Mouse (Mus musculus): ENCODE data around the gene 3110040M04Rik. TPM values are rescaled to one million over a fixed set of nuclear protein-coding genes. Genes with fewer than 3 reads are reported as not detected.
A peak's percentile ranks its signal among the peaks of the same experiment; 100 is the strongest.
"Not testable (repeated sequence)": the region's sequence is repeated elsewhere in the genome, so short reads cannot be mapped to it uniquely, and the experiment has no call there.

The 3110040M04Rik gene
- not detected for total RNA-seq (2021)
- long read RNA-seq, experiment 1, result 0 reads
- long read RNA-seq, experiment 2, result 0 reads

DNA sequence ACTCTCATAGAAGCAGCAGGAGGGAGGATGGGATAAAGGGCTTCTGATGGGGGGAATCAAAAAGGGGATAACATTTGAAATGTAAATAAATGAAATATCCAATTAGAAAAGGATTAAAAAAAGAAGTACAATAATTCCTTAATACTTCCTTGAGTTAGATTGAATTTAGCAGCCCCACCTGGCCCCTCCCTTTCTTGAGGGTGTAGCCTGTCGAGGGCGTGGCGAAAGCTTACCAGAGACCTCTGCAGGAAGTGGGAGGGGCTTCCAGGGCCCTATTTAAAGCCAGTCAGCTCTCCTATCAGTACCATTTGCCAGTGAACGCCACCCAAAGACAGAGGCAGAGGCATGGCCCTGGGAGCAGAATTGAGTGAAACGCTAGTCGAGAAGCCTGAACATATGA is at the start of gene 3110040M04Rik:
Gene 3110040M04Rik (plus strand): TSS at position 304 of the 400 bp plus-strand sequence.
- DNase-seq, result not testable (repeated sequence)

DNA sequence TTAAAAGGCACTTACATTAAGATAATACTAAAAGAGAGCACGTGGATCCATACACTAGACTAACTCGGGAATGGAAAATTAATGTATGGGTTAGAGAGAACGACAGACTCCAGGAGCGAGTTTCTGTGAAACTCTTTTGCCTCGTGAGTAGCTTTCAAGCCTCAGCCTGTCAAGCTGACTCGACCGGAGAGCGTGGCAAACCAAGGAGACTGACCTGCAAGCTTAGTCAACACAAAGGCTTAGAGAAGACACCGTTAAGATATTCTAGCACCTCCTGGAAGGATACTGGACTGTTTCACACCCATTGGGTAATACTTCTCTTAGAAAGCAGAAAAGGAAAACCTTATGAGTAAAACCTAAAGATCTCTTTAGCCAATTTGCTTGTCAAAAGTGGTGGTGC is 49.8 kb upstream of the 3110040M04Rik start:
- not testable (repeated sequence) for DNase-seq

DNA sequence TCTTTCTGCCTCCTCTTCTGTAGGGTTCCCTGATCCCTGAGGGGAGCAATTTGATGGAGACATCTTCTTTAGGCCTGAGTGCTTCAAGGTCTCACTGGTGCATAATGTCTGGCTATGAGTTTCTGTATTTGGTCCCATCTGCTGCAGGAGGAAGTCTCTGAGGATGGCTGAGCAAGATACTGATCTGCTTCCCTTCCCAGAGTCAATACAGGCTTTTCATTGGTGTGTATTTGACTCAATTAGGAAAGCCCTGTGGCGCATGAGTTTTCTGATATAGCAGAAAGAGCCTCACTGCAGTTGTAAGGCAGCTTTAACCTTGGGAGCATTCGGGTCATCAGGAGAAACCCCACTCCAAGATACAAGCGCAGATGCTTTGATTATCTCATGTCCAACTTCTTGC is 47.8 kb upstream of the 3110040M04Rik start:
- DNase-seq, result no peak

DNA sequence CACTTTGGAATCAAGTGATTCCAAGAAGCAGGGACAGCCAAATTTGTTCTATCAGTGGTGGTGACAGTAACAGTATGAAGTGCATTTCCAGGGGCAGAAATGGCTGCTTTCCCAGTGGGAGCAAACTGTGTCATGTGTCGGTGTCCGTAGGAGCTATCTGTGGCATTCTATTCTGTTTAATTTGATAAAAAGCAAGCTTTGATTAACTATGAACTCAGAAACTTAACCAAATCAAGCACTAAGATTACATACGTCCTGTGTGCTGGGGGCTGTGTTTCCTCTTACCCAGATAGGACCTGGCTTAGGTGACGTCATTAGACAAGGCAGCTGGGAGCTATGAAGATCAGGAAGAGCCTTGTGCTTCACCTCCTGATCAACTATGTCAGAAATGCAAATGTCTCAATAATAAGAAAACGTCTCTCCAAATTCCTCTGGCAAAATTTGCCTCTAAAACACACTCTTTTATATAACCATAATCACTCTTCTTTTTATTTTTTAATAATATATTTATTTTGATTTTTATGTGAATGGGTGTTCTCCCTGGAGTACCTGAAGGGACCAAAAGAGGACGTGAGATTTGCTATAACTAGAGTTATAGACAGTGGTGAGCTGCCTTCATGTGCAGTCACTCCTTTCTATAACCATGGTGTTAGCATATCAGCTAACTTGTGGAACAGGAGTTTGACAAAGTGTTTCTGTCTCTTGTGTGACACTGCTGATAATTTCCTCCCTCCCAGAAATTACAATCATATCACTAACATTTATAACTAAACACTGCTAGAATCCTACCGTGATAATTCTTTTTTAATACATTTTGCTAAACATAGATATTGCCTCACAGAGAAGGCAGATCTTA is 46.9 kb upstream of the 3110040M04Rik start:
- DNase-seq, result no peak

DNA sequence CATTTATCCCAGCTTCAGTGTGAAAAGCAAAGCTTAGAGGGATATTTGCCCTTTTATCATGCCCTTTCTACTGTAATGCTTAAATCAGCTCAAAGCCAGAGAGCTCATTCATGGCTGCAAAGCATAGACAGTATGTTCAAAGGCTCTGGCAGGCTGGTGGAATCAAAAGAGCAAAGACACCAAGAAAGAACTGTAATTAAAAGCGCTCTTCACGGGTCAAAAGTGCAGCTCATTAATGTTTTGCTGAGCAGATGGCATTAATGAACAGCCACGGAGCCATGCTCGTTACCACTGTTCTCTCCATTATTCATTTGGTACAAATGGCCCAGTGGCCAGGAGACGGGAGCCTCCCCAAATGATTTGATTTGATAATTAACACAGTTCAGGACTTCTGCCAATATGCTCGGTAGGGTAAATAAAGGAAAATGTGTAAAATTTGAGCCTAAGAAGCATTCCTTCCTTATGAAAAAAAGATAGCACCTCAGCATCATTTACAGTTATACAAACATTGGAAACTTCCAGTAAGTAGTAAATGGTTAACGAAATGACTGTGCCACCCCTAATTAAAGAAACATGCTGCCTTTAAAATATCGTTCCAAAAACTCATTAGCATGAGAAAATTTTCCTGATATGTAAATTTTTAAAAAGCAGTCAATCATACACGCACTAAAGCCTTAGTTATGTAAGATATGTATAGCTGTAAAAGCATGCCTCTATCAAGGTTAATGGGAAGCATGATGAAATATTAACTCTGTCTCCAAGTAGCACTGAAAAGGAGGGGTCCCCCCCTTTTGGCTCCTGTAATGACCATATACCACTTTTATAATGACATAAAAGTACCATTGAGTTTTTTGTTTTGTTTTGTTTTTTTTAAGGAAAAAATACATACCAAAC is 45.7 kb upstream of the 3110040M04Rik start:
- DNase-seq, result no peak

DNA sequence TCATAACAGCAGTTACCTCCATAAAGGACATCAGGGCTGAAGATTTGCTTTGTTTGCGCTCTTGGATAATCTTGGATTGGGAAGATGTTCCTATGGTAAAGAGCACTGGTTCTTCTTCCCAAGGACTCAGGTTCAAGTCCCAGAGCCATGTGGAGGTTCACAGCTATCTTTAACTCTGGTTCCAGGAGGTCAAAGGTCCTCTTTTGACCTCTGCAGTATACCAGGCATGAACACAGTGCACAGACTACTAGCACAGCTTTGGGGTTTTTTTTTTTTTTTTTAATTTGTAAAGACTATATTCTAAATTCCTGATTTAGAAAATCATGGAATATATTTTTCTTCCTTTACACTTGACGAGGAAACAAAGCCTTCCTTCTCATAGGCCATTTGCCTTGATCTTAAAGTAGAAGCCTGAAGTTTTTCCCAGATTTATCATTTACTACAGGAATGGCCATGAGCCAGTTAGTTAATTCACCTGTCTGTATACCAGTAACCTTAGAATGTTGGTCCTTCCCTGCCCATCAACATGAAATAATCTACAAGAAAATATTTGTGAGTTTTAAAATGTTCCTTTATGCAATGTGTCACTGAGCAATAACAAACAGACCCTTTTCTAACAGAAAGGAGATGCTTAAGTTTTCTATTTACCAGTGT is 44.9 kb upstream of the 3110040M04Rik start:
- DNase-seq, result no peak

DNA sequence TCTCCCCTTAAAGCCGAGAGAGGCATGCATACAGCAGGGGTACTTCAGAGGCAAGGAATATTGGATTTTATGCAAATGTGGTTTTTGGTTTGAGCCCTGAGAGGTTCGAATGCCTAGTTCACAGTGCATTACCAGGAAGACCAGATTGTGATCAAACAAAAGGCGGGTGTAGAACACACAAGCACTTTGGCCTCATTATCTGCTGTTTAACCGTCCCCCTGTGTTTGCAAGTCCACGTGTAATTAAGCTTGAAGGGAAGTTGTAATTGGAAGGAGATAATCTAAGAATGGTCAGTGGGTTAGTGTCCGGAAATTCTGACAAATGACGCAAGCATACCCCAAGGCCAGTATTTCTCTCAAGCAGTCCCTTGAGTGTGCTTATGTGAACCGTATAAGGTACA is 37.9 kb upstream of the 3110040M04Rik start:
- DNase-seq, result no peak

DNA sequence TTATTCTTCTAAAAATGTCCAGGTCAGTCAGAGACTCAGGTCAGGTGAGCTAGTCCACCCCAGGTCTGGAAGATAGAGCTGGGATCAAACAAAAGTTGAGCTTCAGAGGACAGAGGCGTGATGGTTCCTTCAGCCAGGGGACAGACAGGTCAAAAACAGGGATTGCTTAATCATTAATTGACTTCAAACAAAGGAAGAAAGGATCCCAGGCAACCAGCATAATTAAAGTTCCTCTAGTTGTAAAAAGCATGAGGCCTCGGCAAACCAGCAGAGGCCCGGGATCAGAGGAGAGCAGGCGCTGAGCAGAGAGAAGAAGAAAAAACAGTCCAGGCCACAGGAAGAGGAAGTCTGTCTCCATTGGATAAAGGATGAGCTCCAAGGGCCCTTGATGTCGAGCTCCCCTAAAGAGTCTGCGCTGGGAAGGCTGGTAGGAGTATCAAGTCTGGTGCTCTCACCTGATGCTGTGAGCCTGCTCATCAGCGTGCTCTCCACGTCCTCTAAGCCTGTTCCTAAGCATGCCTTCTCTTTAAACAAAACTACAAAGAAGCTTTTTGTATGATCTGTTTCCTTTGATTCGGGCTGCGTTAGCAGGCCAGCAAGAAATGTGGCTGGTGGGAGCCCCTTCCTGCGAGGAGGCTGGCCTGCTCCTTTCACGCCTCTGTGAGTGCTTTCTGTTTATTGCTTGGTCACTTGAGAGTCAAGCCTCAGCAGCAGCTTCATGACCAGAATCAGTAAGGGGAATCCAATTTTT is 36.4 kb upstream of the 3110040M04Rik start:
- DNase-seq, result no peak

DNA sequence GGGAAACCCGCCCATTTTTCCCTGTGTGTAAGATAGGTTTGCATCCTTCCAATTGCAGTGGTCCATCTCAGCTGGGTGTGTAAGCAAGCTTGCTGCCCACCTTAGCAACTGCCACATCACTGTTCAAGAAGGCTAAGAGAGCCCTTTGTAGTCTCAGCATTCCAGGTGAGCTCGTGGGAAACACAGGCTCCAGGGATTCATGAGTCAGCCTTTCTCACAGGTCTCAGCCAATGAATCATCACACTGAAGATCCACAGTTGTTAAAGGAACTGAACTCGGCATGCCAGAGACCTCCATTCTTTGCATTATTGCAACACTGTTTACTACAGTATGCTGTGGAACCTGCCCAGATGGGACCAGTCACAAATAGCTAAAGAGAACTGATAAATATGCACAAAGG is 35.3 kb upstream of the 3110040M04Rik start:
- no peak for DNase-seq

DNA sequence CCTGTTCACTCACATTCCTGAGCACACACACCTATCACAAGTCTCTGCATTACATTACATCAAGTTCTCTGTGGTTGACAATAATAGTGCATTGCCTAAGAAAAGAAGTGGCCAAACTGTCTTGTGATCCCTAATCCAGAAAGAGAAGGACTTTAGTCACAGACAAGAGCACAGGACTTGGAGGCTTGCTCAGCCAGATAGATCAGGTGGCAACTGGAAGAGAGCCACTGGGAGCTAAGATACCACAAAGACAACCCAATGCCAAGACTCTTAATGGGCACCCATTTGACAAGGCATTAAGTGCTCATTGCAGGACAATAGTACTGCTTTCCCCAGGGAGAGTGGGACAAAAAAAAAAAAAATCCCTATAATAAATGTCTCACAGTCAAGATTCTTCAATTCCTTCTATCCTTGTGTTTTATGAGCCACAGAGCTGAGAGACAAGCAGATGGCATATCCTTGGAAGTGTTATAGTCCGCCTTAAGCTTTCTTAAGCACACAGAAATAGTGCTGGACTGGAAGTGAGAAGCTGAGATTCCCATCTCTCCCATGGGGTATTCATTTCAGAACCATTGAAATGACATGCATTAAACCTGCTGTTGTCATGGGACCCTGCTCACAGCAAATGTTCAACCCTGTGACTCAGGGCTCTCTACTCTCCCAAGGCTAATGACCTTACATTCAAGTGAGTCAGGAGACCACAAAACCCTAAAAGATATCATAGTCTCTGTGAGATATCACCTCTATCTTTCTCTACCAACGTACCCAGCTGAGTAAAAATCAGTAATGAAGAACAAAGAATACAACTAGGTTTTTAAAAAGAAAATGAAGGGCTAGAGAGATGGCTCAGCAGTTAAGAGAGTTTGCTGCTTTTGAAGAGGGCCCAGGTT is 32.1 kb upstream of the 3110040M04Rik start:
- peak; percentile 6 for DNase-seq

DNA sequence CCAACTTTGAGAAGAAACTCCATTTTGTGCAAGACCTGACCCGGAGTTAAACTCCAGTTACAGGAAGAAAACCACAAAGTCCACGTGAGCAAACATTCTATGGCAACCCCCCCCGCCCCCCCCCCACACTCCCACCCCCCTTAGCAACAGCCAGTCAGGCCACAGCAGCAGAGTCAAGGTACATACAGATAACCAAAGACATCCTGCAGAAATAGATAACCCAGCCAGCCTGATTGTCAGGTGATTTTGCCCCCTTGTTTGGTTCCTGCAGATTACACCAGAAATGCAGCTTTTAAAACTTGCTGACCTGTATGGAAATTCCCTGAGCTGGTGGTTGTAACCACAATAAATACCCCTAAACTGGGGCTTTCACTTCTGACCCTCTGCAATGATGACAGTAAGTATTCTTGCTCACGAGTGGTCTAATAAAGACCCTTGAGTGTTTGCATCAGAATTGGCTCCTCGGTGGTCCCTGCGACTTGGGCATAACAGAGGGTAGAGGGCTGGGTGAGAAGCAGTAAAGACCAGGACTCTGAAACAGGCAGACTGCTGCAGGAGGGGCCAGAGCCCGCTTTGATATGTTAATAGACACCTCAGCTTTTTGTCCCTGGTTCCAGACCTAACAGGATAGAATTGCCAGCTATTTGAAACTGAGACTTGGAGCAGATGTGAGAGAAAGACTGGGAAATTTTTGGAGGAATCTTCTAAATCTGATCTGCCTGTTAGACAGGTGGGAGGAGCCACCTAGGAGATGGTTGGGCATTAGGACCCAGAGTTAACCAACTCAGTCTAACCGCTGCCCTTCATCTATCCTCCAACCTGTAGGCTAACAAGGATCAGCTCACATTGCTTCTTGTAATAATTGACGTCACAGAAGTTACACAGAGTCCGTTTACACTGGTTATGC is 26.6 kb upstream of the 3110040M04Rik start:
- DNase-seq, result no peak

DNA sequence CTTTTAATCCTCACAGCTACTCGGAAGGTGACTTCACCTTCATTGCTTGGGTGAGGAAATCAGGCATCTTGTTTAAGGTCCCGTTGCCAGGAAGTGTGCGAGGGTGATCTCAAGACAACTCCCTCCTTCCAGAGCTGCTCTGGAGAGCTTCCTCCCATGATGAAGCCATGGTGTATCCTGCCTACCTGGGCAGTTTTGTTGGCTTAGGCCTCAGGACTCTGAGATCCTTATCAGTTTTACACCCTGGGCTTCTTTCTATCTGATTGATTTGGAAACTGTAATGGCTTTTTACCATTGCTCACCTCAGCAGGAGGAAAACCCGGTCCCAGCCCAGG is 26.0 kb upstream of the 3110040M04Rik start:
- no peak for DNase-seq

DNA sequence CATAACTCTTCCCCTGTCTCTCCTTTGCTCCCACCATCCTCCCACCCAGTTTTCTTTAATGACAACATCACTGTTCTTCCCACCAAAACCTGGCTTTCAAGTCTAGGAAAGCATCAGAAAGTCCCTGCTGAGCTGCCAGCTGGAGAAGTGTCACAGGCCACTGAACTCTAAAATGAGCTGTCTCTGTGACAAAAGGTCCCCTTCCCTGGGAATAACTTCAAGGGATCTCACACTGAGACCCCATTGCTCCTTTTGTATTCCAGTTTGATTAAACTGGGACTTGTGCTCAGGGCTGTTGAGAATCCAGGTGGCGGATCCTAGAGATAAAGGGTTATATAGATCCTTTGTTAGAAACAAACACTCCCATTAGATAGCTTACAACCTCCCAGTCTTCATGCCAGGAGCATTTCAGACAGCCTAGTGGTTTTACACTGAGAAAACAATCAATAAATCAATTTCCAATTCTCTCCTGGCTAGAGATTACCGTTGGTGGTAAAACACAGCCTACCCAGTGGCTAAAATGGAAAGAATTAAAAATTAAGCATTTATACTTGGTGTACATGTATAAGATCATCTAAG is 25.3 kb upstream of the 3110040M04Rik start:
- no peak for DNase-seq

DNA sequence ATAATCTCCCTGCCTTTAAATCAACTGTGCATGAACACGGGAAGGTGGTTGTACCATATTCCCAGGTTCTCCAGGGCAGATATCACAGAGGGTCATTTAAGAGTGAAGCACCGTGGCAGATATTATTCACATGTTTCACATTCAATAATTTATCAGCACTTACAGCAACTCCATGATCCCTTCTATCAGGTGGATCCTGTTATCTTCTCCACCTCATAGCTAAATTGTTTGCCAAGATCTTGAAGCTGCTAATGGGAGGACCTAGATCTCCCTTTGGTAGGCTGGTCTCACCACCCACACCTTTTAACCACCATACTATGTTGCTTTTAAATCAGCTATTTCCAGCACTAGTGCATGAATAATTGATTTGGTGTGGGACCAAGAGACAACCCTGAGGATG is 23.8 kb upstream of the 3110040M04Rik start:
- DNase-seq, result no peak

DNA sequence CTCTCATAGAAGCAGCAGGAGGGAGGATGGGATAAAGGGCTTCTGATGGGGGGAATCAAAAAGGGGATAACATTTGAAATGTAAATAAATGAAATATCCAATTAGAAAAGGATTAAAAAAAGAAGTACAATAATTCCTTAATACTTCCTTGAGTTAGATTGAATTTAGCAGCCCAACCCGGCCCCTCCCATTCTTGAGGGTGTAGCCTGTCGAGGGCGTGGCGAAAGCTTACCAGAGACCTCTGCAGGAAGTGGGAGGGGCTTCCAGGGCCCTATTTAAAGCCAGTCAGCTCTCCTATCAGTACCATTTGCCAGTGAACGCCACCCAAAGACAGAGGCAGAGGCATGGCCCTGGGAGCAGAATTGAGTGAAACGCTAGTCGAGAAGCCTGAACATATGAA is 21.7 kb upstream of the 3110040M04Rik start, which contains the start of gene Gm47985:
Gene Gm47985 (plus strand): TSS at position 272 of the 400 bp plus-strand sequence.
- not testable (repeated sequence) for DNase-seq

DNA sequence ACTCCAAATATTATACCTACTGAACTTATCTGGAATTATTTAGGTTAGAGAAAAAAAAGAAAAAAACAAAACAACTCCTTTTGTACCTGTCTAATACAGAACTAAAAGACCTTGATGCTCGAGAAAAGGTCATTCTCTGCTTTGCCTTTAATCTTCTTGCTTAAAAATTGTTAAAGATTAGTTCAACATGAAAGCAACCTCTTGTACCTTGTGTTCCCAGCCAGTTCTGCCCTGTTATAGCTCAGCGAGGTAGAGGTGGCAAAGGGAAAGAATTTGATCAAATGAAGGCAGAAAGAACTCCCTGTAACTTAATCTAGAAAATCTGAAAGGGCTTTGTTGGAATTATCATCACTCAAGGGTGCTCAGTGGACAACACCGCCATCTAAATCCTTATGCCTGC is 17.7 kb upstream of the 3110040M04Rik start:
- not testable (repeated sequence) for DNase-seq

DNA sequence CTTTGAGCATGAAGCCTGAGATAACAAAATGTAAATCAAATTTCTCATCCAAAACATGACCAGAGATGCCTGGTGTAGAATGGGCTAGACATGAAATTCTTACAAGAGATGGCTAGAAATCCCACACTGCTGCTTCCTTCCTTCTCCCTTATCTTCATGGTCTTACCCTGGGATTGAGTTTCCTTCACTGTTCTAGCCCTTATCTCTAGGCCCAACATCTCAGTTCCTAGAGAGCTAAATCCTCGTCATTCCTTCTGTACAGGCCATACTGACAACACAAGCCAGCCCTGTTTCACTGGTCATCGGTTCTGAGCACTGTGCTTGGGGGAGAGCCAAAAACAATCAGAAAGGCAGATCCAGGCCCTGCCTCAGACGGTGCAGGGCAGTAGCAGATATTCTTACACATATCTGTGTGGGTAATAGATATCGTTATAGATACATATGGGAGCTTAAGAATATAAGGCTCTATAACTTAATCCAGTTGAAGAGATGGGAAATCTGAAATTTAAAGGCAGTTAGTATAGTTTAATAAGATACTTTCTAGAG is 17.0 kb upstream of the 3110040M04Rik start:
- DNase-seq, result not testable (repeated sequence)

DNA sequence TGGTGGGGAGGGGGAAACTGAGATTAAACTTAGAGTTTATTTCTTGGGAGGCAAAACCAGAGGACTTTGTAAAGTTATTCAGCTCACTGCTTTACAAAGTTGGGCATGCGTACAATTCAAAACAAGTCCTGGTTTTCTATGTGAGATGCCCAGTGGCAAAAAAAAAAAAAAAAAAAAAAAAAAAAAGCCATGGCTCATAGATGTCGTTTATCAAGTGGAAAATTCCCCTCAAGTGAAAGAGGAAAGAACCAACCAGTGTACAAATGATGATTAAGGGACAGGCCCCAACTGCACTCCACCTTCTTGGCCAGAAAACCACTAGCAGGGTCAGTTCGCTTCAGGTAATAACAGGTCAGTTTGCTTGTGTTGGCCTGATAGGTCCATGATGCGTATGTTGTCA is 15.5 kb upstream of the 3110040M04Rik start:
- DNase-seq, result no peak

DNA sequence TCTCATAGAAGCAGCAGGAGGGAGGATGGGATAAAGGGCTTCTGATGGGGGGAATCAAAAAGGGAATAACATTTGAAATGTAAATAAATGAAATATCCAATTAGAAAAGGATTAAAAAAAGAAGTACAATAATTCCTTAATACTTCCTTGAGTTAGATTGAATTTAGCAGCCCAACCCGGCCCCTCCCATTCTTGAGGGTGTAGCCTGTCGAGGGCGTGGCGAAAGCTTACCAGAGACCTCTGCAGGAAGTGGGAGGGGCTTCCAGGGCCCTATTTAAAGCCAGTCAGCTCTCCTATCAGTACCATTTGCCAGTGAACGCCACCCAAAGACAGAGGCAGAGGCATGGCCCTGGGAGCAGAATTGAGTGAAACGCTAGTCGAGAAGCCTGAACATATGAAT is 11.8 kb upstream of the 3110040M04Rik start, which contains the start of gene Gm8947:
Gene Gm8947 (plus strand): TSS at position 302 of the 400 bp plus-strand sequence.
- not testable (repeated sequence) for DNase-seq
